Mouse (Mus musculus): ENCODE measurements at regions not wholly inside any gene's neighbourhood (a gene's known extent, or its start where the extent isn't known, plus 50 kb on each side); places are given as distances from the start of the nearest gene placed in this dataset.

GRCm38 (mm10) chr13:100951185-100951508, 117.9 kb upstream of the Slc30a5 start:
- TF ChIP-seq POLR2A (IDR thresholded peaks at IDR 0.05; ENCODE audit: insufficient read length, low read depth) (no peak), CEBPB (IDR thresholded peaks at IDR 0.05; ENCODE audit: insufficient read depth, poor library complexity, severe bottlenecking) (no peak), USF1 (IDR thresholded peaks at IDR 0.05; ENCODE audit: low read depth) (no peak), POLR2AphosphoS2 (IDR thresholded peaks at IDR 0.05; ENCODE audit: insufficient read length, low read depth) (no peak), MAX (IDR thresholded peaks at IDR 0.05; ENCODE audit: low read depth) (no peak), TCF12 (IDR thresholded peaks at IDR 0.05; ENCODE audit: insufficient read depth, poor library complexity, severe bottlenecking) (no peak), E2F4 (IDR thresholded peaks at IDR 0.05; ENCODE audit: insufficient read depth) (no peak), MYOD1 (IDR thresholded peaks at IDR 0.05; ENCODE audit: control insufficient read depth in 1 of 3, insufficient read length in 2 of 3, low read depth in 2 of 3) (no peak), TCF3 (IDR thresholded peaks at IDR 0.05; ENCODE audit: insufficient read length, low read depth) (no peak), SRF (IDR thresholded peaks at IDR 0.05; ENCODE audit: control insufficient read depth, insufficient read length, low read depth) (no peak), MYOG (IDR thresholded peaks at IDR 0.05; ENCODE audit: control insufficient read depth in 1 of 3, insufficient read depth in 1 of 3, insufficient read length in 2 of 3, low read depth in 2 of 3) (no peak), REST (IDR thresholded peaks at IDR 0.05; ENCODE audit: insufficient read depth, insufficient read length) (no peak)
